Mouse (Mus musculus) neural tube, embryonic 12.5 days (tissue): ENCODE data around the gene Slc8a1. TPM values are rescaled to one million over a fixed set of nuclear protein-coding genes. Genes with fewer than 3 reads are reported as not detected.
A peak's percentile ranks its signal among the peaks of the same experiment; 100 is the strongest.

Experiments
- ATAC-seq: fragments of 200-750 bp; cut with Nextera tagmentation; 2 replicates; pipeline ENCODE4 v1.8.0; 2017; ENCODE audit warnings: low read depth, mild to moderate bottlenecking, moderate TSS enrichment, moderate library complexity; ENCODE audit not compliant: low FRiP score
- H3K27ac ChIP-seq: fragments of 300-500 bp; sonication (generic); 2 replicates; pipeline ENCODE4 v1.5.1; 2016
- H3K27me3 ChIP-seq: fragments of 300-500 bp; sonication (generic); replicated peaks from 2 replicates; pipeline ENCODE4 v1.6.1; 2016; ENCODE audit warnings: mild to moderate bottlenecking
- H3K36me3 ChIP-seq: fragments of 300-500 bp; sonication (generic); 2 replicates; pipeline ENCODE4 v1.6.1; 2016; ENCODE audit warnings: mild to moderate bottlenecking
- H3K4me1 ChIP-seq: fragments of 300-500 bp; sonication (generic); 2 replicates; pipeline ENCODE4 v1.6.1; 2016
- H3K4me2 ChIP-seq: fragments of 300-500 bp; sonication (generic); replicated peaks from 2 replicates; pipeline ENCODE4 v1.6.1; 2016; ENCODE audit warnings: mild to moderate bottlenecking
- H3K4me3 ChIP-seq: fragments of 300-500 bp; sonication (generic); 2 replicates; pipeline ENCODE4 v1.5.1; 2016
- H3K9ac ChIP-seq: fragments of 300-500 bp; sonication (generic); 2 replicates; pipeline ENCODE4 v1.6.1; 2016; ENCODE audit warnings: mild to moderate bottlenecking
- H3K9me3 ChIP-seq: fragments of 300-500 bp; sonication (generic); 2 replicates; pipeline ENCODE4 v1.6.1; 2016; ENCODE audit warnings: mild to moderate bottlenecking
- WGBS: fragments of 180-500 bp; shearing (Covaris S2); methylation state at CpG from one replicate; pipeline ENCODE4 v1.1.7; 2016; 5-methylcytosine and 5-hydroxymethylcytosine counted together
- polyA plus RNA-seq: library from polyadenylated mRNA; unstranded; fragments of >200 nt; fragmentation: Nextera tagmentation; extraction: Ambion mirVana; gene quantifications from 2 replicates; pipeline ENCODE4 v1.2.1, GENCODE M21; 2016

The Slc8a1 gene
- polyA plus RNA-seq, 1 experiment from 2014 or later = 8.6 TPM

DNA sequence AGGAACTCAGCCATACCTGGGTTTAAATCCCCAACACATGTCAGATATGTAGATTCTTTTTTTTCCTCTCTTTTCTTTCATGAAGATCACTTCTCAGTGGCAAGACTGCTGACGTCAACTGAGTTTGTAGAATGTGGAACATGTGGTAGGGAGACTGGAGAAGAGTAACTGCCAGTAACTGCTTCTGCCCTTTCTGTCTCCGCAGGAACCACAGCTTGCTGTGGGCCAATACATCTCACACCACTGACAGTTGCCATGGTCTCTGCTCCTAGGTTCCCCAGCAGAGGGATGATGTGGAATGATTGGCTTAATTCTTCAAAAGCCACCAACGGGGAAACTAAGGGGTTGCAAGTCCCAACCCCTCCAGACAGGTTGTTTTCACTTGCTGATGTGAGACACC is 33.4 kb downstream of the Slc8a1 start:
- whole genome bisulfite sequencing = 24% methylated on average over 3 of the region's 3 CpGs
- Histone ChIP-seq H3K9ac (no peak overlapping the region), H3K4me3 (no peak overlapping the region), H3K36me3 (no peaks in the 10 kb centered on the region), H3K27me3 (no peaks in the 10 kb centered on the region), H3K27ac (no peak overlapping the region), H3K4me1 (no peaks in the 10 kb centered on the region), H3K4me2 (no peak overlapping the region), H3K9me3 (no peaks in the 10 kb centered on the region)
- no peak for ATAC-seq

DNA sequence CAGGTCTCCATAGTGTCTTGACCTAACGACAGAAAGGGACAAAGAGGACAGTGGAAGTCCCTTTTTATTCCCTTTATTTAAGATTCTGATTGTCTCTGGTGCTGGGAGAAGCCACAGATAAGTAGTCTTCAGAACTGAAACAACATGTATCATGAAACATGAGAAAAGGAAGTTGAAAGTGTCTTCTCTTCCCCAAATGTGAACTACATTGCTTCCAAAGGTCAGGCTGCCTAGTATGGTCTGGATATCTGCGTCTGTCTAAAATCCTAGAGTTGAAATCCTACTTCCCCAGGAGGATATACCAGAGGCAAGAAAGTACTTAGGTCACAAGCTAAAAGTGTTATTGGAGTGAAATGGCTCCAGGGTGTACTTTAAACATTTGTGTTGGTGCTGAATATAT is 34.9 kb downstream of the Slc8a1 start:
- no peak for ATAC-seq
- no peaks in the 10 kb centered on the region for H3K9me3 ChIP-seq
- H3K27me3 ChIP-seq = no peaks in the 10 kb centered on the region
- H3K9ac ChIP-seq = no peak overlapping the region
- H3K4me3 ChIP-seq = no peak overlapping the region
- WGBS = 74% methylated on average over 2 of the region's 2 CpGs
- no peaks in the 10 kb centered on the region for H3K4me1 ChIP-seq
- no peaks in the 10 kb centered on the region for H3K36me3 ChIP-seq
- H3K27ac ChIP-seq = no peak overlapping the region
- no peak overlapping the region for H3K4me2 ChIP-seq

DNA sequence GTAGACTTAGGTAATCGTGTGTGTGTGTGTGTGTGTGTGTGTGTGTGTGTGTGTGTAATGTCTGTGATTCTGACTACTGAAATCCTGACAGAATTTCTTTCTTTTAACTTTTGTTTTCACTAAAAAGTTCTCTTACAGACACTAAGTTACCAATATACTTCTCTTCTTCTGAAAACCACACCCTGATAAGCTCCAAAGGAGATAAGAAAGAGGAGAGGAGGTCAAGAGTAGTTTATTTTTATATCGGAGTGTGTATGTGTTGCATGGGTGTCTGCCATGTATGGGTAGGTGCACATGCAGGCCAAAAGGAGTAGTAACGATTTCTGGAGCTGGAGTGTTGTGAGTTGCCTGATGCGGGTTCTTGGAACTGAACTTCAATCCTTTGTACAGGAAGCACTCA is 36.5 kb downstream of the Slc8a1 start:
- no peaks in the 10 kb centered on the region for H3K9me3 ChIP-seq
- no peak overlapping the region for H3K4me3 ChIP-seq
- H3K36me3 ChIP-seq = no peaks in the 10 kb centered on the region
- H3K27ac ChIP-seq = no peak overlapping the region
- H3K4me1 ChIP-seq = no peaks in the 10 kb centered on the region
- ATAC-seq = no peak
- no peak overlapping the region for H3K9ac ChIP-seq
- H3K4me2 ChIP-seq = no peak overlapping the region
- no peaks in the 10 kb centered on the region for H3K27me3 ChIP-seq
- WGBS = 88% methylated on average over 4 of the region's 4 CpGs

DNA sequence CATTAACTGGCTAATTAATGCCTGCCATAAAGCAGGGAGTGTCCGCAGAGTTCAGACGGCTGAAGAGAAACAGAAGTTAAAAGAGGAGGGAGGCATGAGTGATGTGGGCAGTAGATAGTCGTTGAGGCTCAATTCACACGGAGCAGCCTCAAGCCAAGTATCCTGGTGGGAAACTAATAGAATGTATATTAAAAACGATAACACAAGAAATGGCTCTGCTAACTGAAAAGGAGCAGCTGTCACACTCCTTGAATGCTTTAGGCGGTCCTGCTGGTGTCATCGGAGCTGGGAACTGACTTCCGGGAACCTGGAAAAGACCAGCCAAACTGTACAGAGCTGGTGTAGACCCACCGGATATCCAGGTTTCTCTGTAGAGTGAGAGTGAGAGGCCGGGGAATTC is 39.4 kb downstream of the Slc8a1 start:
- no peak overlapping the region for H3K4me3 ChIP-seq
- H3K27ac ChIP-seq = no peak overlapping the region
- no peaks in the 10 kb centered on the region for H3K27me3 ChIP-seq
- WGBS = 31% methylated on average over 10 of the region's 10 CpGs
- ATAC-seq = no peak
- H3K9ac ChIP-seq = no peak overlapping the region
- H3K9me3 ChIP-seq = no peaks in the 10 kb centered on the region
- H3K36me3 ChIP-seq = no peaks in the 10 kb centered on the region
- H3K4me2 ChIP-seq = no peak overlapping the region
- no peaks in the 10 kb centered on the region for H3K4me1 ChIP-seq

DNA sequence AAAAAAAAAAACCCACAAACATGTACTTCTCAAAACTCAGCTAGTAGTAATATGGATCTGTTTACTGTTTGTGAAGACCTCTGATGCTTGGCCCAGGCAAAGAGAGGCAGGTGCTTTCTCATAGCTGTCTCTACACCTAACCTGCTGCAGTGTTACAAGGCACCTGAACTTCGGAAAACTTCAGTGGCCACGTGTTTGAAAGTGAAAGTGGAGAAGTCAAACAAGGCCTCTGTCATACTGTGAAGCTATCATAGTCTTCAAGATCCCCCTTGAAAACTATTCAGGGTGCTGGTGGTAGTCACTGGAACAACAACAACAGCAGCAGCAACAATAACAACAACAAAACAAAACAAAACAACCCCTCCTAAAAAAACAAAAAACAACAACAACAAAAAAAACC is 40.5 kb downstream of the Slc8a1 start:
- no peak for ATAC-seq
- H3K27ac ChIP-seq = no peak overlapping the region
- H3K4me2 ChIP-seq = no peak overlapping the region
- no peaks in the 10 kb centered on the region for H3K9me3 ChIP-seq
- no peaks in the 10 kb centered on the region for H3K36me3 ChIP-seq
- no peak overlapping the region for H3K9ac ChIP-seq
- no peak overlapping the region for H3K4me3 ChIP-seq
- 70% methylated on average over 2 of the region's 2 CpGs for WGBS
- no peaks in the 10 kb centered on the region for H3K4me1 ChIP-seq
- no peaks in the 10 kb centered on the region for H3K27me3 ChIP-seq

DNA sequence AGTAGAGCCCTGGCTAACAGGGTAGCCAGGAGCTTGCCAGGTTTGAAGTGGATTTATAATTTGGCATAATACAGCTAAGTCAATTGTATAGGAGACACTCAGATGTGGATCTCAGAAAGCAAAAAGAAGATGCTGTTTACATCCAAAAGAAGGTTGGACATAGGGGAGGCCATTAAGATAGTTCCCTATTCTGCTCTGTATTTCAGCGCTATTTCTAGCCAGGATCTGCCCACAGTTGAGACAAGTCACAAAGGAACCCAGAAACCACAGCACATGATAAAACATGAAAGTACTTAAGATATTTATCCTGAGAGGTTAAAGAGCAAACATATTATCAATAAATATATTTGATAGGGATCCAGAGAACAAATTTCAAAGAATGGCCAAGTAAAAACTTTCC is 43.2 kb downstream of the Slc8a1 start:
- no peak overlapping the region for H3K27ac ChIP-seq
- 97% methylated on average over 1 of the region's 1 CpGs for WGBS
- H3K36me3 ChIP-seq = no peaks in the 10 kb centered on the region
- H3K9me3 ChIP-seq = no peaks in the 10 kb centered on the region
- no peaks in the 10 kb centered on the region for H3K4me1 ChIP-seq
- no peak overlapping the region for H3K9ac ChIP-seq
- no peaks in the 10 kb centered on the region for H3K27me3 ChIP-seq
- no peak overlapping the region for H3K4me3 ChIP-seq
- H3K4me2 ChIP-seq = no peak overlapping the region
- no peak for ATAC-seq

DNA sequence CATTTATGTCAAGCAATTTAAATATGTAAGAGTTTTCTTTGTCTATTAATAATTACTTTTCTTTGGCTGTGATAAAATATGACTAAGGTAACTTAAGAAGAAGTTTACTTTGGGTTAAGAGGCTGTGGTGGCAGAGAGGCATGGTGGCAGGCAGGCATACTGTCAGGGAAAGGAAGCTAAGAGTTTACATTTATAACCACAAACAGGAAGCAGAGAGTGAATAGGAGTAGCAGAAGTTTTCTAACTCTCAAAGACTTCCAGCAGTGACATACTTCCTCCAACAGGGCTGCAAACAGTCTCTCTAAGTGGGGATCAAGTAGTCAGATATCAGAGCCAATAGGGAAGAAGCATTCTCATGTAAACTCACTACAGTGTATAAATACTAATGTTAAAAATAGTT is 58.6 kb downstream of the Slc8a1 start:
- ATAC-seq = no peak
- H3K4me1 ChIP-seq = no peaks in the 10 kb centered on the region
- H3K36me3 ChIP-seq = no peaks in the 10 kb centered on the region
- no peak overlapping the region for H3K4me3 ChIP-seq
- H3K4me2 ChIP-seq = no peak overlapping the region
- no peak overlapping the region for H3K9ac ChIP-seq
- no peaks in the 10 kb centered on the region for H3K27me3 ChIP-seq
- no peak overlapping the region for H3K27ac ChIP-seq
- no peaks in the 10 kb centered on the region for H3K9me3 ChIP-seq

DNA sequence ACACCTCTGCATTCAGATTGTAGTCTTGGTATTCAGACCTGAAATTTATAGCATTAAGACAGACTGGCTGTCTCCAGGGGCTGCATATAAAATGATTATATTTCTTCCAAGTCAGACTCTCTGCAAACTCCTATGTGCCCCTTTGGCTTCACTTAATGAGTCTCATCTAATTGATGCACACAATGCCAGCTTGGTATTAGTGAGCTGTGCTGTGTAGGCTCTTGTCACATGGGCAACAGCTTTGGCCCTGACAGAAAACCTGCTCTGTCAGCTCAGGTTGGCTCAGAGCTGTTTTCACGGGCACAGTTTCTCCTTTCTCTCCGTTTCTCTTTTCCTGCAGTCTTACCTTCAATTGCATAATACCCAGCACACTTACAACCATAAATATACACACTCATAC is 60.7 kb downstream of the Slc8a1 start:
- no peaks in the 10 kb centered on the region for H3K9me3 ChIP-seq
- H3K27me3 ChIP-seq = peaks cover 3% of the 10 kb centered on the region; the same call in 1 of the 2 replicates
- H3K4me2 ChIP-seq = no peak overlapping the region
- WGBS = 71% methylated on average over 2 of the region's 2 CpGs
- no peaks in the 10 kb centered on the region for H3K36me3 ChIP-seq
- no peak overlapping the region for H3K4me3 ChIP-seq
- ATAC-seq = no peak
- no peak overlapping the region for H3K27ac ChIP-seq
- no peaks in the 10 kb centered on the region for H3K4me1 ChIP-seq
- no peak overlapping the region for H3K9ac ChIP-seq

DNA sequence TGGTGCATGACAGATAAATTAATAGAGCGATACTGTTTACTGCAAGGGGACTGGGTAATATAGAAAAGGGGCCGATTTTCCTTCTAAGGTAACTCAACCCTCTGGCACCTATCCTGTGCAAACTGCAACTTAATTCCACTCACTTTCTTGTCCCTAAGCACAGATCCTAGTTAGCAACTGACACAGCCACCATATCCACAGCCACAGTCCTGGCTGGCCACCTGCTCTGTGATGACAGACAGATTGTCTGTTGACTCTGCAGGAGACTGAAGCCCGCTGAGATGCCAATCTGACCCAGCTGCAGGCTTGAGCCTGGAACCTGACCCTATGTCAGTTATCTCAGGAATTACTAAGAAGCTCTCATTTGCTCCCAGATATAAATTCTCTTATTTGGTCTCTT is 62.0 kb downstream of the Slc8a1 start:
- no peaks in the 10 kb centered on the region for H3K36me3 ChIP-seq
- peaks cover 14% of the 10 kb centered on the region for H3K27me3 ChIP-seq
- WGBS = 70% methylated on average over 3 of the region's 3 CpGs
- H3K4me1 ChIP-seq = peaks cover 7% of the 10 kb centered on the region; the same call in 1 of the 2 replicates
- no peak overlapping the region for H3K4me2 ChIP-seq
- ATAC-seq = no peak
- no peak overlapping the region for H3K27ac ChIP-seq
- H3K4me3 ChIP-seq = no peak overlapping the region
- no peaks in the 10 kb centered on the region for H3K9me3 ChIP-seq
- H3K9ac ChIP-seq = no peak overlapping the region

DNA sequence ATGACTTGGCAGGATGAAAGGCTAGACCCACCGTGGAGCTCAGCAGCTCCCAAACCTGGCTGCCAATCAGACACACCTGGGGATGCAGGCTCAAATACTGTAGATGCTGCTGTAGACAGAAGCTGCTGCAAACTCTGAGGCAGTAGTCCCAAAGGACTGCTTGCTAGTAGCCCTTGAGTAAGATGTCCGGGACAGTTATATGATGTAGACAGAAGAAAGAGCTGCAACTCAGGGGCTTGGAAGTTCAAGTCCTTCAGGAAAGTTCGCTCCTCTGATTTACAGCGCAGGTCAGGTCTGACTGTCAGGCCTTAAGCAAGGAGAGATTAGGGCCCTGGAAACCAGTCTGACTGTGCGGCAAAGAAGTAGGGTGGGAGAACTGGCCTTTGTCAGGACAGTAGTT is 66.9 kb downstream of the Slc8a1 start:
- WGBS = 7% methylated on average over 5 of the region's 5 CpGs
- ATAC-seq = no peak
- H3K4me1 ChIP-seq = peaks cover 28% of the 10 kb centered on the region
- peak overlapping the region; percentile 89 for H3K4me2 ChIP-seq
- no peaks in the 10 kb centered on the region for H3K36me3 ChIP-seq
- peaks cover 24% of the 10 kb centered on the region for H3K27me3 ChIP-seq
- no peak overlapping the region for H3K27ac ChIP-seq
- no peak overlapping the region for H3K9ac ChIP-seq
- no peaks in the 10 kb centered on the region for H3K9me3 ChIP-seq
- H3K4me3 ChIP-seq = no peak overlapping the region

DNA sequence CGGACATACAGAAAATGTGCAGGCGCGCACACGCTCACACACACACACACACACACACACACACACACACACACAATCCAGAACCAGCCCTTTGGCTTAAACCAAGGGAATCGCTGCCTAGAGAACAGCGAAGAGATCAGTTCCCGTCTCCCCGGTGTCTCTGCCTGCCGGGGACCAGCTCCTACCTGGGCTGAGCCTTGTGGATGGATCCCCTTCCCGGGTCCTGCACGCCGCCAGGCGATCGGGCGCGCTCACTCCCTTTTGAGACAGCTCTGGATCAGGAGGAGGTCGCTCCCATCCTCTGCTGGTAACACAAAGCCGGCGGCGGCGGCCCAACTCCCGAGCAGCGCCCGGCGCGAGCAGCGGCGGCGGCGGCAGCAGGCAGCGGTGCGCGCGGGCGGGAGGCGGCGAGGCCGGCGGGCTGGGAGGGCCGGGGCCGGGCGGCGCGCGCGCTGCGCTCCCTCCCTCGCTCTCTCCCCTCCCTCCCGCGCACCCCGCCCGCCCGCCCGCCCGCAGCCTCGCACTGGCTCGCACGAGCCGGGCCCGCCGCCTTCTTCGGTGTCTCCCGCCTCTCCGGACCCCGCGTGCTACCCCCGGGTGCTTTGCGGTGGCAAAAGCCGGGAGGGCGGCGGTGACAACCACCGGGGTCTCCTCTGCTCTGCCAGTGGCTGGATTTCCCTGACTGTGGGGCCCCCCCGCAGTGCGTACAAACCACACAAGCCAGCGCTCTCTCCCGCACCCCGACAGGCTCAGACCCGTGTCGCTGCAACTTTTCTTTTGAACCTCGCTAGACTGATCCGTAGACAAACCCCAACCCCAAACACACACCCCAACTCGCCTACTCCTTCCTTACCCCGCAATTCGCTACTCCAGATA is 68.1 kb downstream of the Slc8a1 start:
- no peaks in the 10 kb centered on the region for H3K9me3 ChIP-seq
- H3K4me1 ChIP-seq = peaks cover 28% of the 10 kb centered on the region
- peaks cover 24% of the 10 kb centered on the region for H3K27me3 ChIP-seq
- H3K4me3 ChIP-seq = peak overlapping the region; percentile 65
- WGBS = under 1% methylated on average over 59 of the region's 84 CpGs
- H3K36me3 ChIP-seq = no peaks in the 10 kb centered on the region
- ATAC-seq = peak; percentile 79
- peak overlapping the region; percentile 89 for H3K27ac ChIP-seq
- peak overlapping the region; percentile 82 for H3K9ac ChIP-seq
- H3K4me2 ChIP-seq = peak overlapping the region; percentile 89

DNA sequence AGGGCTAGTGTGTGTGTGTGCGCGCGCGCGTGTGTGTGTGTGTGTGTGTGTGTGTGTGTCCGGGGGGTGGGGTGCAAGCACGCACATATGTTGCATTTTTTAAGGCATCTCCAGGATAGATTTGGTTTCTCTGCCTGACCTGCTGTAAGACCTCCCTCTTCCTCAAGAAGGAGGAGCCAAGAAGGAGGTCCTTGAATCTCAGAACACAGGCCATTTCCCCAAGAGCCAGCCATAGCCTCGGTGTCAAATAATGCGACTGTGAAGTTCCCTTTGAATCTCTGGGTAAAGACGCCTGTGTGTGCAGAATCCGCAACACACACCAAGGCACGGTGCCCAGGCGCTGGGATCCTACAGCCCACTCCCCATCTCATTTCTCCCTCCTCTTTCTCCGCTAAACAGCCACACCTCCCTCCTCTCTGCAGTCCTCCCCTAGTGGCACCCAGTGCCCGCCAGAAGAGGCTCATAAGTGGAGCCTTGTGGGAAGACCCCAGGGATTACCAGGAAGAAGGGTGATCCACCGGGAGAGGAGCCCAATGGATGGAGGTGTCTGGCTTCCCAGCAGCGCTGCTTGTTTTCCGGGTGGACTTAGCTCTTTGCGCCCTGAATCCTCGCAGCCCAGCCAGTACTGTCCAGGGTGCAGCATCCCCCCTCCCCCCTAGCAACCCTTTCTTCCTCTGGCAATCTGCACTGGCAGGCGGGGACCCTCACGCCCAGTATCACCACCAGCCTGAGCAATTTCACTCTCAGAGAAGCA is 68.9 kb downstream of the Slc8a1 start:
- H3K27me3 ChIP-seq = peaks cover 24% of the 10 kb centered on the region
- no peaks in the 10 kb centered on the region for H3K36me3 ChIP-seq
- peak overlapping the region; percentile 89 for H3K4me2 ChIP-seq
- H3K4me1 ChIP-seq = peaks cover 28% of the 10 kb centered on the region
- no peaks in the 10 kb centered on the region for H3K9me3 ChIP-seq
- ATAC-seq = peak; percentile 90
- peak overlapping the region; percentile 89 for H3K27ac ChIP-seq
- peak overlapping the region; percentile 65 for H3K4me3 ChIP-seq
- peak overlapping the region; percentile 82 for H3K9ac ChIP-seq
- under 1% methylated on average over 22 of the region's 22 CpGs for WGBS
